Mouse (Mus musculus): Measurements from ENCODE around the gene Abcc4. TPM values are rescaled to one million over a fixed set of nuclear protein-coding genes. Genes with fewer than 3 reads are reported as not detected.

The Abcc4 gene
- total and polyA plus RNA-seq, 2 experiments from 2014 or later = 2.4 to 3.6 TPM

DNA sequence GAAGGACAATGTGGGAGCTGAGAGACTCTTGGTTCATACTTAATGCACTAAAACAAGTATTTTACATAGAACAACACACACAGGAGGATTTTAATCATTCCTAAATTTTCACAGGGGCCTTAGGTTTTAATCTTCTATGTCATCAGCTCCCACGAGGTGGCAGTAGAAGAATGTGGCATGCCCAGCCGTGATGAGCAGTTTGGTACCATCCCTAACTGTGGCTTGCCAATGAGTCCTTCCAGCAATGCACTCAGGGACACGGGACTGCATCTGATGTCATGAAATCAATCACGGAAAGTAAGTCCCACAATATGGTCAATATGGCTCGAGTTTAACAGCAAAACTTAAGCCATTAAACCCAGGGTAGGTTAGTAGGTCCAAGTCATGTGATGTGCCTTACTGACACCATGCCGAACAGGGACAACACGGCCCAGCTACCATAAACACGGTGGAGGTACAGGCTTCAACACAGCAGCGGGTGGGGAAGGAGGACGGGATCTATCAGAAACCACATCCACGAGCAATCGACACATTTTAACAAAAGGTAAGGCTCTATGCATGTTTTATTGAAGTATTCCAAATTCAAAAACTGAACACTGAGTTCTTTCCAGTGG, 89.2 kb downstream of the Abcc4 start:
- H3K4me3 ChIP-seq (ENCODE audit: low read depth, low read length) = no peak overlapping the region
- TF ChIP-seq CTCF (IDR thresholded peaks at IDR 0.05) = peak; percentile 87
- 67% methylated on average over 12 of the region's 12 CpGs for whole genome bisulfite sequencing
- H3K9ac ChIP-seq (replicated peaks; ENCODE audit: low read length, poor library complexity, severe bottlenecking) = no peak overlapping the region
- no peaks in the 10 kb centered on the region for H3K36me3 ChIP-seq (ENCODE audit: insufficient read depth, low read length)
- no peaks in the 10 kb centered on the region for H3K27me3 ChIP-seq (ENCODE audit: insufficient read depth, low read length)
- H3K9me3 ChIP-seq (ENCODE audit: low read length) = no peaks in the 10 kb centered on the region
- DNase-seq (ENCODE audit: low spot score) (peak; percentile 86), ATAC-seq (ENCODE audit: low FRiP score) (peak; percentile 75; the same call in 1 of the 2 replicates)
- H3K4me2 ChIP-seq (ENCODE audit: low read depth, low read length, poor library complexity, severe bottlenecking) = no peak overlapping the region
- no peak overlapping the region for H3K27ac ChIP-seq (ENCODE audit: low read depth, low read length)
- H3K4me1 ChIP-seq (ENCODE audit: insufficient read depth, low read length) = no peaks in the 10 kb centered on the region

DNA sequence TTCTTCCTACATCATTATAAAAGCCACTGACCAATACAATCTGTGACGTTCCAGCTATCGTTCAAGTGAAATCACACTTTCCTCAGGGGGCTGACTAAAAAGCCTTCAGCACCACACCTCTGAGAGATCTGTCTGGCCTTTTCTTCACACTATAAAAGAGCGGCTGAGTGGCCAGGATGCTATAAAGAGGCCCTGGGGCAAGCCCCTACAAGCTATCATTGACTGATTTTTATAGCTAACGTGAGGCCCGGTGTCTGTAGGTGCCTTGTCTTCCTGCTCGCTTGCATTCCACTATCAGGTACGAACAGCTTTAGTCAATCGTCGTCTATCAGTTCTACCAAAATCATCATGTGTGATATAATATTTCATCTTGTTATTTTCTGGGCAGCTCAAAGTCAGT, 92.3 kb downstream of the Abcc4 start:
- WGBS = 79% methylated on average over 9 of the region's 9 CpGs
- H3K9me3 ChIP-seq (ENCODE audit: low read length) = no peaks in the 10 kb centered on the region
- H3K4me1 ChIP-seq (ENCODE audit: insufficient read depth, low read length) = no peaks in the 10 kb centered on the region
- H3K4me2 ChIP-seq (ENCODE audit: low read depth, low read length, poor library complexity, severe bottlenecking) = no peak overlapping the region
- H3K4me3 ChIP-seq (ENCODE audit: low read depth, low read length) = no peak overlapping the region
- H3K27me3 ChIP-seq (ENCODE audit: insufficient read depth, low read length) = no peaks in the 10 kb centered on the region
- TF ChIP-seq CTCF (IDR thresholded peaks at IDR 0.05) = no peak
- no peak overlapping the region for H3K27ac ChIP-seq (ENCODE audit: low read depth, low read length)
- ATAC-seq (ENCODE audit: low FRiP score) (no peak), DNase-seq (ENCODE audit: low spot score) (no peak)
- no peak overlapping the region for H3K9ac ChIP-seq (replicated peaks; ENCODE audit: low read length, poor library complexity, severe bottlenecking)
- no peaks in the 10 kb centered on the region for H3K36me3 ChIP-seq (ENCODE audit: insufficient read depth, low read length)

DNA sequence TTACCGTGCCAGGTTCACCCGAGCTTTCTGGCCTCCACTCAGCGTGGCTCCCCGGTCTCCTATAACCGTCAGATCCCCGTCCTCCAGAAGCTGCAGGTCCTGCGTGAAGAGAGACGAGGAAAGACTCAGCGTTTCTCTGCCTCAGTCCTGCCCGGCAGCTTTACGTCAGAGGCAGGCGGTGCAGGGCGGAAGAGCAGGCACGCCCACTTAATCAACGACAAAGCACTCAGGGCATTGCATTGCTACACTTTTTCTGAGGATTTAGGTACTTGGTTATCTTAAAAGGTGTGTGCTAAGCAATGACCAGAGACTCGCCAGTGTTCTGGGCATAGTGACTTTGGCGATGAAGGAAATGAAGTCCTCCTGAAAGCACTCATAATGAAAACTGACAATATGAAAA, 94.3 kb downstream of the Abcc4 start:
- Histone ChIP-seq H3K27ac (ENCODE audit: low read depth, low read length) (no peak overlapping the region), H3K9me3 (ENCODE audit: low read length) (no peaks in the 10 kb centered on the region), H3K36me3 (ENCODE audit: insufficient read depth, low read length) (no peaks in the 10 kb centered on the region), H3K4me1 (ENCODE audit: insufficient read depth, low read length) (no peaks in the 10 kb centered on the region), H3K9ac (replicated peaks; ENCODE audit: low read length, poor library complexity, severe bottlenecking) (no peak overlapping the region), H3K27me3 (ENCODE audit: insufficient read depth, low read length) (no peaks in the 10 kb centered on the region), H3K4me3 (ENCODE audit: low read depth, low read length) (no peak overlapping the region), H3K4me2 (ENCODE audit: low read depth, low read length, poor library complexity, severe bottlenecking) (no peak overlapping the region)
- no peak for DNase-seq (ENCODE audit: low spot score)
- no peak for TF ChIP-seq CTCF (IDR thresholded peaks at IDR 0.05)
- ATAC-seq (ENCODE audit: low FRiP score) = no peak
- 89% methylated on average over 17 of the region's 17 CpGs for WGBS

DNA sequence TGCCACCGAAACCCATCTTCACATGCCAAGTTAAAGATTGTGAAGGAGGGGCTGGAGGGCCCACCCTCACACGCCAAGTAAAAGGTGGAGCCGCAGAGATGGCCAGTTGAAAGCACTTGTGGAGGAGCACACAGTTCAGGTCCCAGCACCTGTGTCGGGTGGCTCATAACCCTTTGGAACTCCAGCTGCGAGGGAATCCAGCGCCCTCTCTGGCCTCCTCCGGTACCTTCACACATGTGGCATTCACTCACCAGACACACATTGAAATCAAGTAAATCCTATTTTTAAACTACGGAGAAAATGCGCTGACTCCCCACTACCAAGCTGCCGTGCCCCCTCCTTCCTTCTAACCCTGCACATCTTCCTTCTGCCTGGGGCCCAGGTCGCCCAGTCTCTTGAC, 95.2 kb downstream of the Abcc4 start:
- H3K27ac ChIP-seq (ENCODE audit: low read depth, low read length) = no peak overlapping the region
- H3K4me1 ChIP-seq (ENCODE audit: insufficient read depth, low read length) = no peaks in the 10 kb centered on the region
- H3K36me3 ChIP-seq (ENCODE audit: insufficient read depth, low read length) = no peaks in the 10 kb centered on the region
- no peak overlapping the region for H3K9ac ChIP-seq (replicated peaks; ENCODE audit: low read length, poor library complexity, severe bottlenecking)
- no peak overlapping the region for H3K4me2 ChIP-seq (ENCODE audit: low read depth, low read length, poor library complexity, severe bottlenecking)
- H3K9me3 ChIP-seq (ENCODE audit: low read length) = no peaks in the 10 kb centered on the region
- no peak for TF ChIP-seq CTCF (IDR thresholded peaks at IDR 0.05)
- WGBS = 97% methylated on average over 11 of the region's 11 CpGs
- DNase-seq (ENCODE audit: low spot score) = no peak
- no peak for ATAC-seq (ENCODE audit: low FRiP score)
- H3K27me3 ChIP-seq (ENCODE audit: insufficient read depth, low read length) = no peaks in the 10 kb centered on the region
- H3K4me3 ChIP-seq (ENCODE audit: low read depth, low read length) = no peak overlapping the region

DNA sequence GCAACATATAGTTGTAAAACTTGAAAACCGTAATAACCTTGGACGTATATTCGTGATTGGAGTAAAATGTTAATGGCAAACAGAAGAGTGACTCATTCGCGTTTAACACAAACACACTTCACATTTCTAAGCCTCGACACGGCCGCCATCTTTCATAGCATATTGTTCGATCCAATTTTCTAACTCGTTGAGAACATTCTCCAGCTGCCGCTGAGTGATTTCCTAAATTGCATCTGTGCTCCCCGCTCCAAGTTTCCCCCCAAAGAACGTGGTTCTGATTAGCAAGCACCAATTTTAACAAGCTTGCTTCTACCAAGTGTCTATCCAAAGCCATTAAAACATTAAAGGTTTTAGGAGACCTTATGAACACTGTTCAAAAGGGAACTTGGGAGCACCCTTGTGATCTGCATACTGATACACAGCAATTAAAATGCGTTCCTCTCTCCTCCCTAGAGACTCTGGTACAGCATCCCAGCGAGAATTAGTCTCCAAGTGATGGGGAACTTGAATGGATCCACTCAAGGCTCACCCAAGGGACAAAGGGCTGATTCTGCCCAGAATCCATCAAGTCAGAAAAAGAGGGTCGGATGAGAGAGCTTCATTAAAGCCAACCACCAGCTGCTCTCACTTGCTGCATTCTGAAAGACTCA, 97.1 kb downstream of the Abcc4 start:
- H3K4me1 ChIP-seq (ENCODE audit: insufficient read depth, low read length) = no peaks in the 10 kb centered on the region
- ATAC-seq (ENCODE audit: low FRiP score) (peak; percentile 75), DNase-seq (ENCODE audit: low spot score) (peak; percentile 75)
- H3K9me3 ChIP-seq (ENCODE audit: low read length) = no peaks in the 10 kb centered on the region
- H3K36me3 ChIP-seq (ENCODE audit: insufficient read depth, low read length) = no peaks in the 10 kb centered on the region
- 72% methylated on average over 16 of the region's 16 CpGs for WGBS
- H3K27me3 ChIP-seq (ENCODE audit: insufficient read depth, low read length) = no peaks in the 10 kb centered on the region
- H3K4me3 ChIP-seq (ENCODE audit: low read depth, low read length) = no peak overlapping the region
- H3K9ac ChIP-seq (replicated peaks; ENCODE audit: low read length, poor library complexity, severe bottlenecking) = no peak overlapping the region
- no peak overlapping the region for H3K4me2 ChIP-seq (ENCODE audit: low read depth, low read length, poor library complexity, severe bottlenecking)
- TF ChIP-seq CTCF (IDR thresholded peaks at IDR 0.05) = no peak
- no peak overlapping the region for H3K27ac ChIP-seq (ENCODE audit: low read depth, low read length)

DNA sequence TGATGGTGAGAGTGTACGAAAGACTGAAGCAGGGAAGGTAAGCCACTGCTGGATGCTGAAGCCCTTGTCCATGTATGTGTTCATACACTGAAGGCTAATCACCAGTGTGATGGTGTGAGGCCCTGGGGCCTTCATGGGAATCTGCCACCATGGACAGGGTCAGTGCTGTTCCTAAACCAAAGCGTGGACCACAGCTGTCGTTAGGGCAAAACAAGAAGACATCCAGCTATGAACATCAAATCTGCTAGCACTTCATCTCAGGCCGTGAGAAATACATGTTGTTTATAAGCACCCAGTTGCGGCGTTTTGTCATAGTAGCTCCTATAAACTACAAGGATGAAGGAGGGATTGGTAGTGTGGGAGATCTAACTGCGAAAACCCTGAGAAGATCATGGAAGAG, 97.7 kb downstream of the Abcc4 start:
- Histone ChIP-seq H3K9ac (replicated peaks; ENCODE audit: low read length, poor library complexity, severe bottlenecking) (no peak overlapping the region), H3K4me1 (ENCODE audit: insufficient read depth, low read length) (no peaks in the 10 kb centered on the region), H3K27ac (ENCODE audit: low read depth, low read length) (no peak overlapping the region), H3K4me2 (ENCODE audit: low read depth, low read length, poor library complexity, severe bottlenecking) (no peak overlapping the region), H3K36me3 (ENCODE audit: insufficient read depth, low read length) (no peaks in the 10 kb centered on the region), H3K4me3 (ENCODE audit: low read depth, low read length) (no peak overlapping the region), H3K27me3 (ENCODE audit: insufficient read depth, low read length) (no peaks in the 10 kb centered on the region), H3K9me3 (ENCODE audit: low read length) (no peaks in the 10 kb centered on the region)
- ATAC-seq (ENCODE audit: low FRiP score) (no peak), DNase-seq (ENCODE audit: low spot score) (no peak)
- TF ChIP-seq CTCF (IDR thresholded peaks at IDR 0.05) = no peak
- WGBS = 97% methylated on average over 7 of the region's 7 CpGs

Data from midbrain, postnatal 0 days (tissue).